Mouse (Mus musculus) right cerebral cortex, adult 18-20 months (tissue): ENCODE results near the gene Dpp6.

Experiments used
- DNase-seq: peaks from one replicate; pipeline ENCODE4 v3.0.0; 2022; ENCODE audit warnings: mixed read lengths

Gene Dpp6

GRCm38 (mm10) chr5:27310217-27310616 lies 493.2 kb downstream of the Dpp6 start:
- DNase-seq = no peak

GRCm38 (mm10) chr5:27316674-27317073 lies 499.7 kb downstream of the Dpp6 start:
- no peak for DNase-seq

DNA sequence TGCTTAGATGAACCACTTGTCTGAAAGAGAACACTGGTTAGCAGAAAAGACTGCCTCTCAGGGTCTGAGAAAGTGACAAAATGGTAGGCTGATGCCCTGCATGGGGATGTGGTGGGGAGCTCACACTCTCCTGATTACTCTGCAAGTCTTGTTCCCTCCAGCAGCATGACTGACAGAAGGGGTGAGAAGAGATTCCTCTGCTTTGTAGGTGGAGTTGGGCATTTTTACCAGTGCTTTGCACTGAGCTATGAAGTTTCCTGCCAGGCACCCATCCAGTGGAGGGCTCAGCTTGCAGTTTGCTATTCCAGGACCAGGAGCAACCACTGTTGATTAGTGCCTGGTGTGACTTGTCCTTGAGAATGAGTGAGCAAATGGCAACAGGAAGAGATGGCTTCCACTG lies 500.3 kb downstream of the Dpp6 start:
- peak; percentile 39 for DNase-seq

- no peak for DNase-seq
Measured at GRCm38 (mm10) chr5:27317832-27318231, 500.8 kb downstream of the Dpp6 start.

GRCm38 (mm10) chr5:27319731-27320130 lies 502.7 kb downstream of the Dpp6 start:
- DNase-seq = no peak

- DNase-seq = peak; percentile 20
Measured at GRCm38 (mm10) chr5:27322895-27323792, 506.1 kb downstream of the Dpp6 start.

- peak; percentile 70 for DNase-seq
Measured at GRCm38 (mm10) chr5:27324346-27324928, 507.4 kb downstream of the Dpp6 start.

- DNase-seq = no peak
Measured at GRCm38 (mm10) chr5:27336698-27337097, 519.7 kb downstream of the Dpp6 start.

DNA sequence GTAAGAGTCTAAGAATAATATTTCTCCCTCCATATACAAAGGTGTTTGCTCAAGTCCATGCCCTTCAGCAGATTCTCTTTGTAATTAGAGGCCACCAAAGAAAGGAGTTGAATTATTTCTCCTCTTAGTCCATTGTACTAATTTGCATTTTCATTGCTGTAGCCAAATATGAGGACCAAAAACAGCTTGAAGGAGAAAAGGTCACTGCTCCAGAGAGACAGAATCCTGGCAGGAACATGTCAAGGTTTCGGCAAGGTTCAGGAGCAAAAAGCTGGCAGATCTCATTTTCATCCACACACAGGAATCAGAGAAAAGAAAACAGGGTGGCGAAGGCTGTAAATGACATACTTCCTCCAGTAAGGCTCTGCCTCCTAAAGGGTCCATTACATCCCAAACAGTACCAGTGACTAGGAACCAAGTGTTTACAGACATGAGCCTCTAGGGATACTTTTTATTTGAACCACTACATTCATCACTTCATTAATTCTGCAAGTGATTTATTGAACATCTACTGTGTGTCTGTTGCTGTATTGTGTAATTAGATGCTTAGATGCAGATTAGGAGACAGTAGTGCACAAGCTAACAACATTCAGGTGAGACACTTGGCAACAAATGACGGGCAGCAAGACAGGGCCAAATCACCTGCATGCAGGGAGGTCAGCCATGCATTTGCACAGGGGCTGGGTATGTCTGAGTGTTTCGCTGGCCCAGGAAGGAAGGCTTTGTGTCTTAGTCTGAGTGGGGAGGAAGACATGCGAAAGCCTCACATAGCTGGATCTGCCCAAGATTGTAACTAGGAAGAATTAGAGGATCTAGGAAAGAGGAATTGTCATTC lies 522.4 kb downstream of the Dpp6 start:
- DNase-seq = no peak

- DNase-seq = no peak
Measured at GRCm38 (mm10) chr5:27342276-27342675, 525.3 kb downstream of the Dpp6 start.

DNA sequence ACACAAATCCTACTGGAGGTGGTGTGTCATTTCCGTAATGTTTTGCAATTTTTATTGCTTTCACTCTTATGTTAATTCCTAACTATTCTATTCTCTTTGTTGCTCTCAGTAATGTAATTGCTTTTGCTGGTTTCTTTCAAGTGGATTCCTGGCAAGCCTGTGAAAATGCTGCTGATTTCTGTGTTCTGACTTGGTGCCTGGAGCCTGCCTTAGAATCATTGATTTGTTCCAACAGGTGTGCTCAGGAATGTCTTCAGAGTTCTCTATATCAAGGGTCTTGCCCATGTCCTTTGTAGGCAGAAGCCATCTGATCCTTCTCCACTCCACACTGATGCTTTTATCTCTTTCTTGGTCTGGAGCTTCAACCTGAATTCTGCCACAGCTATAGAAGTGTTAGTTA lies 526.6 kb downstream of the Dpp6 start:
- DNase-seq = no peak

- DNase-seq = no peak
Measured at GRCm38 (mm10) chr5:27348181-27349095, 531.4 kb downstream of the Dpp6 start.

- no peak for DNase-seq
Measured at GRCm38 (mm10) chr5:27357630-27358029, 540.6 kb downstream of the Dpp6 start.

GRCm38 (mm10) chr5:27365946-27366345 lies 548.9 kb downstream of the Dpp6 start:
- DNase-seq = no peak

DNA sequence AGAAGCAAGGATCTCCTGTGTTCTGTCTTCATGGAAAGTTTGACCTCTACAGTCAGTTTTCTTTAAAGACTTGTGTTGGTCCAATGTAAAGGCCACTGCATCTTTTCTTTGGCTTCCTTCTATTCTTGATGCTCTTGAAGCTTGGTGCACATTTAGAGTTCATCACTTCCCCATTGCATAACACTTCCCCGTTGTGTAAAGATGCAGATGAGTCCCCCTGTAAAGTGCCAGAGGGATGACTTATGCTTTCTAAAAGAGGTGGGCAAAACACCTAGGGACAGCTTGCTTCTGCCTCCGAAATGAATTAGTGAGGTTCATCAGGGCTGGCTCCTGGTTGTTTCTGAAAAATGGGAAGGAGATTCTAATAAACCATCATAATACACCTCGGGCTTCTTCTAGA lies 553.8 kb downstream of the Dpp6 start:
- no peak for DNase-seq

GRCm38 (mm10) chr5:27373931-27374330 lies 556.9 kb downstream of the Dpp6 start:
- no peak for DNase-seq

DNA sequence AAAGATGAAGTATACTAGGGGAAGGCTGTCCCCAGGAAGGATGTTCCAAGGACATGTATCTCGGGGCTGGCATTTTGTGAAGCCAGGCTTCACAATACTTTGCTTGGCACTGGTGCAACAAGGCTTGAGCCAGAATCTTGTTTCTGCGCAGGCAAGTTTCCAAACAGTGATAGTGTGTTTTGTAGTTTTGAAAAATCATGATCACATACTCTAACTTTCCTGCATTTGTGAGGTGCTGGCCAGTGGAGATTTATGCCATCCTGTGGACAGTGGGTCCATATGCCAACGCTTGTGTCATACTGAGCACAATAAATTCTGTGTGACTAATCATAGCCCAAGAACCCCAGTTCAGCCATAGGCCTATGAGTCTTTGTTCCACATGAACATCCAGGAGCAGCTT lies 558.8 kb downstream of the Dpp6 start:
- no peak for DNase-seq

DNA sequence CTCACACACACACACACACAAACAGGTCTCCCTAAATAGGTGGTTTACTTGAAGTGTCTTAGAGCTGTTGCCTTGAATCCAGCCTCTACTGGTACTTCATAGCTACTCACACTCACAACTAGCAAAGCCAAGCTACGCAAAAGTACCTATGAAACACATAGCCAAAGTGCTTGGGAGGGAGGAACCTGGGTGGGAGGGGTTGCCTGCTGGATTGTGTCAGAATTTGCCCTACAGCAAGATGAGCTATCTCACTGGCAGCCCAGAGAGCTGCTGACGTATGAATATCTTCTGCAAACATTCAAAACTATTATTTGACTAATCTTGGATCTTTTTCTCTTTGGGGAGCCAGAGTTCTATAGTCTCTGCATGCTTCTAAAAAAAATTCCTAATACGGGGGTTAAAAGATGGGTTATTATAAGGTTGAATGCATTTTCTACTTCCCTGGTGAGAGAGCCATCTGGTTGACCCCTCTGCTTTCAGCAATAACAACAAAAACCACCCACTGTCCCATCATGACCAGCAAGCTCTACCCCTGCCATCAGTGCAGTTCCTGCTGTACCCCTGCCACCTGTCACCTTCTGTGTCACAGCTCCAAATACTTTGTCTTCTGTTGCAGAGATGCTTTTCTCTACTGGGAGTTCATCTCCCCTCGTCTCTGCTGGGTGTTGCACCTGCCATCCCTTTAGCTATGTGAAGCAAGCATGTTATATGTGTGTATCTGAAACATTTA lies 563.8 kb downstream of the Dpp6 start:
- no peak for DNase-seq

DNA sequence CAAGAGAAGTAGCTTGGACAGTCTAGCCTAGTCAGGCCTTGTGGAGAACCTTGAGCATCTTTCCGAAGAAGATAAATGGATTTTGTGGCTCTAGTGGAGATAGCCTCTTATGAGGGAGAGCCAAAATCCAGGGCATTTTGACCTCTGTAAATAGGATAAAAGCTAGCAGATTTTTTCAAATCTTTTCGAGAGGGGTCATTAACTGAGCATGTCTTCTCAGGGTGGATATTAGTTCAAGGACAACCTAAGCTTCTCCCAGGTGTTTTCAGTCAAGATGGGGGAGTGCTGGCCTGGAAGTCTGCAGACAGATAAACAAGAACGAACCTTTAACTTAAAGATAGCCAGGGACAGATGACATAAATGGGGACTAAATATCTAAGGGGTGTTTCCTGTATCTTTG lies 581.4 kb downstream of the Dpp6 start:
- DNase-seq = no peak

- DNase-seq = peak; percentile 18
Measured at GRCm38 (mm10) chr5:27399111-27399510, 582.1 kb downstream of the Dpp6 start.

DNA sequence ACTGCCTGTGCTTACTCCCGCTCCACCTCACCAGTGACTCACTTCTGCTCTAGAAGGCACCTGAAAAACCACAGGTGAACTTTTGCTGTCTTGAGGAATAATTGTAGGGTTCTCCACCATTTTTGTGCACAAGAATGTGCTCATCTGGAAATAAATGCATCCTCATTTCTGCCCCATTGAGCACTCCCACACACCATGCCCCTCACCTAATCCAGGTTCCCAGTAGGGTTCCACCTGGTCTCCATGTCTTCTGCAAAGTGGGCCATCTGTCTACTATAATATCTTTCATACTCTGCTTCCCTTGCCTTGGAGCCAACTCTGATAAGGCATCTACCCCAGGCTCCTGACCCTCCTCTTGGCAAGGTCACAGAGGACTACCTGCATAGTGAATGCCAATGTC lies 585.6 kb downstream of the Dpp6 start:
- DNase-seq = no peak

GRCm38 (mm10) chr5:27408854-27409253 lies 591.9 kb downstream of the Dpp6 start:
- DNase-seq = no peak
